9 mouse cellular contexts compared by ENCODE assay signal in genomic region chr10:61906226-61906625, GRCm38 (mm10).
A peak's percentile ranks its signal among the peaks of the same experiment; 100 is the strongest.
DNase-seq lines count a peak whose midpoint lies in the region; ATAC-seq lines count a peak whose summit lies in the region.
"Had no signal": no experiment of that assay in that cellular context is flagged by ENCODE, and none has a peak within 500 bp of the region (broad histone marks: within the 10 kb centered on the region; RNA-seq: fewer than 3 reads in every experiment).

No protein-coding gene starts in this region.

- WGBS in lung, embryonic 16.5 days, result 15% methylated on average over 5 of the region's 5 CpGs

- ATAC-seq in lung, embryonic 16.5 days (ENCODE audit: low read depth), result peak; percentile 9; the same call in 1 of the 2 replicates
- ATAC-seq in megakaryocyte progenitor cell, adult 5-6 weeks (replicated peaks; ENCODE audit: poor library complexity), result peak; percentile 54; the same call in 1 of the 2 replicates

- DNase-seq in lung, postnatal 25 days (ENCODE audit: low spot score), result no peak
- peak; percentile 42 for DNase-seq in embryo, embryonic 11 days
- peak; percentile 38 to 70 for DNase-seq in heart, postnatal 14 days
- no peak for DNase-seq in left cerebral cortex, postnatal 36 days (ENCODE audit: low spot score in 2 of 2)
- DNase-seq in cerebellum, adult 11 months, result no peak
- DNase-seq in layer of hippocampus, adult 8-10 months (ENCODE audit: low spot score in 2 of 2), result no peak

- no peak overlapping the region; the same call in 1 of the 2 replicates for H3K4me2 ChIP-seq in lung, embryonic 16.5 days (ENCODE audit: low read depth, low read length)
- H3K4me2 ChIP-seq: limb, embryonic 15.5 days had no signal

- H3K4me1 ChIP-seq in lung, embryonic 16.5 days (replicated peaks; ENCODE audit: control insufficient read depth, insufficient read depth, low read length), result peaks cover 13% of the 10 kb centered on the region

- H3K9me3 ChIP-seq in lung, embryonic 16.5 days (ENCODE audit: control insufficient read depth, low read length), result no peaks in the 10 kb centered on the region
- H3K9me3 ChIP-seq: limb, embryonic 15.5 days had no signal

- no peak overlapping the region for H3K4me3 ChIP-seq in lung, embryonic 16.5 days (ENCODE audit: low read length)
- H3K4me3 ChIP-seq: limb, embryonic 15.5 days had no signal

- no peaks in the 10 kb centered on the region for H3K27me3 ChIP-seq in lung, embryonic 16.5 days (ENCODE audit: control insufficient read depth, insufficient read depth, low read depth, low read length)
- H3K27me3 ChIP-seq: limb, embryonic 15.5 days had no signal

- no peaks in the 10 kb centered on the region for H3K36me3 ChIP-seq in lung, embryonic 16.5 days (ENCODE audit: control insufficient read depth, insufficient read depth, low read length)
- H3K36me3 ChIP-seq: limb, embryonic 15.5 days had no signal

- no peak overlapping the region for H3K9ac ChIP-seq in lung, embryonic 16.5 days (ENCODE audit: low read length)
- H3K9ac ChIP-seq: limb, embryonic 15.5 days had no signal

- peak overlapping the region; percentile 36 for H3K27ac ChIP-seq in lung, embryonic 16.5 days (ENCODE audit: low read length)
- H3K27ac ChIP-seq: limb, embryonic 15.5 days had no signal

- intact Hi-C loops in heart, postnatal 14 days (cut with DNase I), result no loop called here
- intact Hi-C loops in left cerebral cortex, postnatal 36 days (cut with DNase I), result no loop called here

Comparison
In these comparisons a context has a peak if more than half of its experiments do, and no peak if none do; other contexts are left out.
1. DNase-seq: peak in embryo, embryonic 11 days (single experiment) and heart, postnatal 14 days (2 of 2); none in lung, postnatal 25 days (single experiment), left cerebral cortex, postnatal 36 days (0 of 2), cerebellum, adult 11 months (single experiment) and layer of hippocampus, adult 8-10 months (0 of 2).